In the genomic region with DNA sequence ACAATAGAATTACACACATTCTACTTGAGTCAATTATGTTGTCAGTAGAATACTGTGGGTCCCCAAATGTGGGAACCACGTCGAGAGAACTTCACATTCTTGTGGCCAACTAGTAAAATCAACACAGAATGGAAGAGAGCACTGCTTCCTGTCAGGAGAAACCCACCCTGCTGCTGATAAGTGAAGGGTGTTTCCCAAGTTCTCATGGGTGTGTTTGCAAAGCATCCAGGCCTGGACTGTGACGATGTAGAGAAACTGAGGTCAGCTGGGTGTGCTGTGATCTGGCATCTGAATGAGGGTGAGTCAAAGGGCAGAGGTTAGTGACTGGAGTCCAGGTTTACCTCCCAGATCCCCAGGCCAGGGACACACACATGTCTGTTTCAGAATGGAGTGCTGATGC, we compare ENCODE assay signal across 13 mouse cellular contexts.
A peak's percentile ranks its signal among the peaks of the same experiment; 100 is the strongest.
DNase-seq lines count a peak whose midpoint lies in the region; ATAC-seq lines count a peak whose summit lies in the region.
"Had no signal": no experiment of that assay in that cellular context is flagged by ENCODE, and none has a peak within 500 bp of the region (broad histone marks: within the 10 kb centered on the region; RNA-seq: fewer than 3 reads in every experiment).

No protein-coding gene starts in this region.

- H3K27ac ChIP-seq in heart, embryonic 14.5 days (replicated peaks in 1 of 2; ENCODE audit: control insufficient read depth in 1 of 2, insufficient read depth in 1 of 2, low read depth in 2 of 2, low read length in 2 of 2) = peak overlapping the region; percentile 36 to 50
- H3K27ac ChIP-seq in liver, embryonic 16.5 days (ENCODE audit: low read length) = peak overlapping the region; percentile 35; the same call in 1 of the 2 replicates
- H3K27ac ChIP-seq: hindbrain, embryonic 14.5 days; layer of hippocampus, adult 2 months; lung, embryonic 15.5 days had no signal

- DNase-seq in heart, postnatal 25 days (ENCODE audit: low spot score) = no peak
- DNase-seq in c-Kit-positive CD71-positive TER-119-positive erythroid progenitor cells, embryonic 14.5 days (ENCODE audit: low spot score) = peak; percentile 22
- DNase-seq in thymus, postnatal 36 days = no peak
- DNase-seq in right cerebral cortex, adult 18-20 months = no peak
- DNase-seq: adrenal gland, postnatal 25 days; cerebellum, adult 11 months; embryo, embryonic 11 days had no signal

- H3K4me1 ChIP-seq in heart, embryonic 14.5 days (ENCODE audit: control insufficient read depth in 2 of 2, insufficient read depth in 2 of 2, low read length in 2 of 2) = peaks cover 3% of the 10 kb centered on the region in 2 experiments; a peak in 1 of 4 replicates
- peaks cover 29% of the 10 kb centered on the region for H3K4me1 ChIP-seq in liver, embryonic 16.5 days (ENCODE audit: control insufficient read depth, low read depth, low read length)

- intact Hi-C loops in heart, postnatal 25 days (cut with DNase I) = no loop called here

- ATAC-seq in heart, embryonic 14.5 days (ENCODE audit: insufficient number of reproducible peaks, insufficient read depth, low FRiP score, low read depth) = no peak
- peak; percentile 73 for ATAC-seq in erythroid progenitor cell, adult 5-6 weeks (replicated peaks; ENCODE audit: low FRiP score, poor library complexity, severe bottlenecking)
- ATAC-seq in liver, embryonic 16.5 days (ENCODE audit: low read depth) = peak; percentile 91

- no peak overlapping the region for H3K4me3 ChIP-seq in heart, embryonic 14.5 days (ENCODE audit: control insufficient read depth in 1 of 2, insufficient read depth in 1 of 2, low read depth in 1 of 2, low read length in 2 of 2)
- no peak overlapping the region for H3K4me3 ChIP-seq in liver, embryonic 16.5 days (ENCODE audit: low read depth, low read length)
- H3K4me3 ChIP-seq: layer of hippocampus, adult 2 months; lung, embryonic 15.5 days had no signal

- no peaks in the 10 kb centered on the region for H3K27me3 ChIP-seq in heart, embryonic 14.5 days (ENCODE audit: control insufficient read depth, insufficient read depth, low read length)
- H3K27me3 ChIP-seq in liver, embryonic 16.5 days (ENCODE audit: control insufficient read depth, insufficient read depth, low read depth, low read length) = no peaks in the 10 kb centered on the region
- H3K27me3 ChIP-seq: lung, embryonic 15.5 days had no signal

- 39% methylated on average over 3 of the region's 3 CpGs for WGBS in heart, embryonic 14.5 days
- 16% methylated on average over 3 of the region's 3 CpGs for WGBS in liver, embryonic 16.5 days (ENCODE audit: insufficient replicate concordance)

- no peaks in the 10 kb centered on the region for H3K36me3 ChIP-seq in heart, embryonic 14.5 days (ENCODE audit: control insufficient read depth, insufficient read depth, low read length)
- no peaks in the 10 kb centered on the region for H3K36me3 ChIP-seq in liver, embryonic 16.5 days (ENCODE audit: control insufficient read depth, insufficient read depth)
- H3K36me3 ChIP-seq: lung, embryonic 15.5 days had no signal

- no peak overlapping the region for H3K9ac ChIP-seq in heart, embryonic 14.5 days (ENCODE audit: low read length)
- no peak overlapping the region for H3K9ac ChIP-seq in liver, embryonic 16.5 days (ENCODE audit: low read depth, low read length)
- H3K9ac ChIP-seq: hindbrain, embryonic 14.5 days; lung, embryonic 15.5 days had no signal

- H3K9me3 ChIP-seq in heart, embryonic 14.5 days (ENCODE audit: control insufficient read depth, low read length) = no peaks in the 10 kb centered on the region
- no peaks in the 10 kb centered on the region for H3K9me3 ChIP-seq in liver, embryonic 16.5 days (replicated peaks; ENCODE audit: control insufficient read depth, low read length)
- H3K9me3 ChIP-seq: lung, embryonic 15.5 days had no signal

- no peak overlapping the region for H3K4me2 ChIP-seq in heart, embryonic 14.5 days (ENCODE audit: low read length)
- peak overlapping the region; percentile 35 for H3K4me2 ChIP-seq in liver, embryonic 16.5 days (ENCODE audit: low read depth, low read length)
- H3K4me2 ChIP-seq: hindbrain, embryonic 14.5 days; lung, embryonic 15.5 days had no signal
